Mouse (Mus musculus): ENCODE results near the gene Endov. TPM values are rescaled to one million over a fixed set of nuclear protein-coding genes. Genes with fewer than 3 reads are reported as not detected.

The Endov gene
- 9.6 and 12.4 TPM in 2 replicates for polyA plus RNA-seq (2015; fragmentation: Nextera tagmentation; extraction: Ambion mirVana)

GRCm38 (mm10) chr11:119490861-119491689, at the start of gene Endov:
Endov (plus strand) TSS chr11:119491347.
- Histone ChIP-seq H3K9ac (peak within 1 kb of the TSS; percentile 88), H3K36me3 (peaks cover 14% of the 10 kb centered on the region), H3K27me3 (no peaks in the 10 kb centered on the region), H3K4me1 (replicated peaks) (peaks cover 10% of the 10 kb centered on the region), H3K4me3 (peak within 1 kb of the TSS; percentile 84), H3K27ac (peak within 1 kb of the TSS; percentile 91), H3K4me2 (peak within 1 kb of the TSS; percentile 96), H3K9me3 (replicated peaks) (no peaks in the 10 kb centered on the region)
- ATAC-seq (replicated peaks; ENCODE audit: insufficient number of reproducible peaks, insufficient read depth, low FRiP score, low read depth), result peak; percentile 95
- WGBS, result under 1% methylated on average over 66 of the region's 66 CpGs

GRCm38 (mm10) chr11:119442199-119442598, 48.9 kb upstream of the Endov start:
- Histone ChIP-seq H3K4me3 (no peak overlapping the region), H3K27ac (no peak overlapping the region), H3K27me3 (no peaks in the 10 kb centered on the region), H3K9me3 (replicated peaks) (no peaks in the 10 kb centered on the region), H3K4me1 (replicated peaks) (no peaks in the 10 kb centered on the region), H3K9ac (no peak overlapping the region), H3K4me2 (no peak overlapping the region), H3K36me3 (peaks cover 80% of the 10 kb centered on the region)
- ATAC-seq (replicated peaks; ENCODE audit: insufficient number of reproducible peaks, insufficient read depth, low FRiP score, low read depth), result no peak
- WGBS, result 90% methylated on average over 8 of the region's 8 CpGs

- Histone ChIP-seq H3K9me3 (replicated peaks) (no peaks in the 10 kb centered on the region), H3K27ac (no peak overlapping the region), H3K36me3 (peaks cover 72% of the 10 kb centered on the region), H3K4me3 (no peak overlapping the region), H3K9ac (no peak overlapping the region), H3K4me1 (replicated peaks) (no peaks in the 10 kb centered on the region), H3K27me3 (no peaks in the 10 kb centered on the region), H3K4me2 (no peak overlapping the region)
- no peak for ATAC-seq (replicated peaks; ENCODE audit: insufficient number of reproducible peaks, insufficient read depth, low FRiP score, low read depth)
- WGBS, result 89% methylated on average over 9 of the region's 9 CpGs
These were observed 47.7 kb upstream of the Endov start for GRCm38 (mm10) chr11:119443442-119443841.

GRCm38 (mm10) chr11:119456097-119456496, 35.0 kb upstream of the Endov start:
- Histone ChIP-seq H3K36me3 (peaks cover 56% of the 10 kb centered on the region), H3K9me3 (replicated peaks) (no peaks in the 10 kb centered on the region), H3K27me3 (no peaks in the 10 kb centered on the region), H3K4me3 (no peak overlapping the region), H3K9ac (no peak overlapping the region), H3K4me2 (no peak overlapping the region), H3K27ac (no peak overlapping the region), H3K4me1 (replicated peaks) (no peaks in the 10 kb centered on the region)
- WGBS, result 70% methylated on average over 4 of the region's 4 CpGs
- no peak for ATAC-seq (replicated peaks; ENCODE audit: insufficient number of reproducible peaks, insufficient read depth, low FRiP score, low read depth)

- no peak overlapping the region for H3K4me2 ChIP-seq
- H3K4me1 ChIP-seq (replicated peaks), result no peaks in the 10 kb centered on the region
- H3K27ac ChIP-seq, result no peak overlapping the region
- H3K9me3 ChIP-seq (replicated peaks), result no peaks in the 10 kb centered on the region
- no peak overlapping the region for H3K9ac ChIP-seq
- peaks cover 80% of the 10 kb centered on the region for H3K36me3 ChIP-seq
- H3K4me3 ChIP-seq, result no peak overlapping the region
- WGBS, result 88% methylated on average over 4 of the region's 4 CpGs
- no peak for ATAC-seq (replicated peaks; ENCODE audit: insufficient number of reproducible peaks, insufficient read depth, low FRiP score, low read depth)
- H3K27me3 ChIP-seq, result no peaks in the 10 kb centered on the region
These were observed 13.3 kb upstream of the Endov start for GRCm38 (mm10) chr11:119477876-119478275.

GRCm38 (mm10) chr11:119491690-119492087, 542 bp downstream of the Endov start:
- Histone ChIP-seq H3K27ac (peak overlapping the region; percentile 91), H3K27me3 (no peaks in the 10 kb centered on the region), H3K4me2 (peak overlapping the region; percentile 96), H3K9ac (peak overlapping the region; percentile 88), H3K4me3 (peak overlapping the region; percentile 84), H3K9me3 (replicated peaks) (no peaks in the 10 kb centered on the region), H3K4me1 (replicated peaks) (peaks cover 10% of the 10 kb centered on the region), H3K36me3 (peaks cover 8% of the 10 kb centered on the region)
- no peak for ATAC-seq (replicated peaks; ENCODE audit: insufficient number of reproducible peaks, insufficient read depth, low FRiP score, low read depth)
- WGBS, result 3% methylated on average over 27 of the region's 27 CpGs

- Histone ChIP-seq H3K4me1 (replicated peaks) (peaks cover 10% of the 10 kb centered on the region), H3K36me3 (0 out of 2 replicates have a peak, but pooled peaks cover 4% of the 10 kb centered on the region), H3K27me3 (no peaks in the 10 kb centered on the region), H3K9me3 (replicated peaks) (no peaks in the 10 kb centered on the region), H3K4me3 (peak overlapping the region; percentile 84; the same call in 1 of the 2 replicates), H3K9ac (no peak overlapping the region), H3K27ac (no peak overlapping the region), H3K4me2 (peak overlapping the region; percentile 96; the same call in 1 of the 2 replicates)
- 93% methylated on average over 6 of the region's 6 CpGs for WGBS
- ATAC-seq (replicated peaks; ENCODE audit: insufficient number of reproducible peaks, insufficient read depth, low FRiP score, low read depth), result no peak
These were observed 1.7 kb downstream of the Endov start for GRCm38 (mm10) chr11:119492830-119493229.

- Histone ChIP-seq H3K9me3 (replicated peaks) (no peaks in the 10 kb centered on the region), H3K9ac (no peak overlapping the region), H3K4me2 (no peak overlapping the region), H3K27ac (no peak overlapping the region), H3K36me3 (0 out of 2 replicates have a peak, but pooled peaks cover 4% of the 10 kb centered on the region), H3K4me3 (no peak overlapping the region), H3K4me1 (replicated peaks) (peaks cover 10% of the 10 kb centered on the region), H3K27me3 (no peaks in the 10 kb centered on the region)
- no peak for ATAC-seq (replicated peaks; ENCODE audit: insufficient number of reproducible peaks, insufficient read depth, low FRiP score, low read depth)
- WGBS, result 76% methylated on average over 4 of the region's 4 CpGs
These were observed 2.4 kb downstream of the Endov start for GRCm38 (mm10) chr11:119493516-119493915.

GRCm38 (mm10) chr11:119496147-119496546, 5.0 kb downstream of the Endov start:
- H3K27me3 ChIP-seq, result no peaks in the 10 kb centered on the region
- no peaks in the 10 kb centered on the region for H3K9me3 ChIP-seq (replicated peaks)
- peaks cover 10% of the 10 kb centered on the region for H3K4me1 ChIP-seq (replicated peaks)
- no peak overlapping the region for H3K27ac ChIP-seq
- 93% methylated on average over 5 of the region's 5 CpGs for WGBS
- H3K4me2 ChIP-seq, result no peak overlapping the region
- no peak for ATAC-seq (replicated peaks; ENCODE audit: insufficient number of reproducible peaks, insufficient read depth, low FRiP score, low read depth)
- 0 out of 2 replicates have a peak, but pooled peaks cover 4% of the 10 kb centered on the region for H3K36me3 ChIP-seq
- H3K9ac ChIP-seq, result no peak overlapping the region
- H3K4me3 ChIP-seq, result no peak overlapping the region

- H3K9me3 ChIP-seq (replicated peaks), result no peaks in the 10 kb centered on the region
- H3K27ac ChIP-seq, result no peak overlapping the region
- peaks cover 5% of the 10 kb centered on the region for H3K4me1 ChIP-seq (replicated peaks)
- no peak overlapping the region for H3K4me3 ChIP-seq
- 78% methylated on average over 4 of the region's 4 CpGs for WGBS
- H3K27me3 ChIP-seq, result no peaks in the 10 kb centered on the region
- H3K4me2 ChIP-seq, result no peak overlapping the region
- H3K36me3 ChIP-seq, result peaks cover 10% of the 10 kb centered on the region; the same call in 1 of the 2 replicates
- H3K9ac ChIP-seq, result no peak overlapping the region
- no peak for ATAC-seq (replicated peaks; ENCODE audit: insufficient number of reproducible peaks, insufficient read depth, low FRiP score, low read depth)
These were observed 6.3 kb downstream of the Endov start for GRCm38 (mm10) chr11:119497451-119497850.

GRCm38 (mm10) chr11:119499297-119499696, 8.2 kb downstream of the Endov start:
- H3K4me3 ChIP-seq, result no peak overlapping the region
- H3K9me3 ChIP-seq (replicated peaks), result no peaks in the 10 kb centered on the region
- WGBS, result 90% methylated on average over 4 of the region's 4 CpGs
- H3K9ac ChIP-seq, result no peak overlapping the region
- H3K36me3 ChIP-seq, result peaks cover 11% of the 10 kb centered on the region; the same call in 1 of the 2 replicates
- no peaks in the 10 kb centered on the region for H3K27me3 ChIP-seq
- no peak overlapping the region for H3K4me2 ChIP-seq
- no peak overlapping the region for H3K27ac ChIP-seq
- no peak for ATAC-seq (replicated peaks; ENCODE audit: insufficient number of reproducible peaks, insufficient read depth, low FRiP score, low read depth)
- H3K4me1 ChIP-seq (replicated peaks), result no peaks in the 10 kb centered on the region

Data from heart, embryonic 15.5 days (tissue).